Mouse (Mus musculus) erythroblast, embryonic 14.5 days (primary cell): ENCODE measurements around the gene Map2k2.

ENCODE experiments used
- GATA1 ChIP-seq: IDR thresholded peaks from 2 replicates; pipeline ENCODE4 v1.6.1; 2012; ENCODE audit warnings: low read length, inconsistent platforms, mixed read lengths
- TAL1 ChIP-seq: IDR thresholded peaks from 3 replicates; pipeline ENCODE4 v1.6.1; 2012; ENCODE audit warnings: low read length, inconsistent platforms, mixed read lengths

DNA sequence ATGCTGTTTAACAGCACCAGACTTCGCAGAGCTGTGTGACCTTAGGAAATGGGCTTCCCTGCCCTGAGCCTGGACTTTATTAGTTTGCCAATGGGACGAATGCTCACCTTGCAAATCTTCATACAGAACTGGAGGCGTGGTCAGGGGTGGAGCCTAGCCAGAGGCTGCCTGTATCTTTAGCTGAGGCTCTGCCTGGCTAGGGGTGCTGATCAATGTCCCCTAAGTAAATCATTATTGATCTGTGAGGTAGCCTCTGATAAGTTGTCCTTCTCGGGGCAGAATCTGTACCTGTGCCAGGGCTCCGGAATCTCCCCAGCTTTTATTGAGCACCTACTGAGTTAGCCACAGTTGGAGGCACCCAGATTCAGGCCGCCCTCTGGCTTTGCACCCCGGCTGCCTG is 15.1 kb upstream of the Map2k2 start:
- no peak for TF ChIP-seq GATA1
- TF ChIP-seq TAL1 = no peak
